ENCODE assay signal across 11 mouse cellular contexts in the genomic region with DNA sequence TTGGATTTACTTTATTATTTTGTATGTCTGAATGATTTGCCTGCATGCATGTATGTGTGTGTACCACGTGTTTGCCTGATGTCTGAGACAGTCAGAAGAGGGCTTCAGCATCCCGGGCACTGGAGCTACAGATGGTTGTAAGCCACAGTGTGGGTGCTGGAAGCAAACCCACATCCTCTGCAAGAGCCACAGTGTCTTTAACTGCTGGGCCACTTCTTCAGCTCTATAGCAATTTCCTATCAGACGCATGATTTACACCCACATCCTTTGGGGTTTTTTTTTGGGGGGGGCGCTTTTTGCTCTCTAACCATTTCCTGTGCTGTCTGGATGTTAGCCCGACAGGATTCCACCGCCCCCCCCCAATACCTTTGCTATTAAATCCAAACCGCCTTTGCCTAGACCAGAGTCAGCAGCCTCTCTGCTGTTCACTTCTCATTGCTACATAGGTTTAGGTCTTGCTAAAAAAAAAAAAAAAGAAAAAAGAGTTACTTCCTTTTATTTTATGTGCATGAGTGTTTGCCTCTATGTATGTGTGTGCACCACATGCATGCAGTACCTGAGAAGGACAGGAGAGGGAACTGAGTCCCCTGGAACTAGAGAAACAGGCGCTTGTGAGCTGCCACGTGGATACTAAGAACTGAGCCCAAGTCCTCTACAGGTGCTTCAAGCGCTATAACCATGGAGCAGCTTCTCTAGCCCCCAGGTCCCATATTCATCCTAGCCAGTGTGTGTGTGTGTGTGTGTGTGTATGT. TPM values are rescaled to one million over a fixed set of nuclear protein-coding genes. Genes with fewer than 3 reads are reported as not detected.
DNase-seq lines count a peak whose midpoint lies in the region.
"Had no signal": no experiment of that assay in that cellular context is flagged by ENCODE, and none has a peak within 500 bp of the region (broad histone marks: within the 10 kb centered on the region; RNA-seq: fewer than 3 reads in every experiment).

No protein-coding gene starts in this region.

- intact Hi-C loops in left cerebral cortex, postnatal 10 days (cut with DNase I): no loop called here

- DNase-seq in 416B (ENCODE audit: low read depth) (peak; percentile 96), A20 (ENCODE audit: low read depth, low spot score) (peak; percentile 62)
- peak; percentile 24 for DNase-seq in c-Kit-positive CD71-positive TER-119-positive erythroid progenitor cells, embryonic 14.5 days (ENCODE audit: low spot score)
- peak; percentile 65 to 78 for DNase-seq in natural killer cell, adult 2 months (ENCODE audit: low spot score in 2 of 2)
- no peak for DNase-seq in left cerebral cortex, postnatal 10 days (ENCODE audit: extremely low spot score in 1 of 2, low spot score in 2 of 2)
- no peak for DNase-seq in ovary, postnatal 14 days (ENCODE audit: low spot score)
- DNase-seq in lung, postnatal 4 days: no peak
- DNase-seq: adrenal gland, postnatal 25 days; cerebellum, adult 11-12 months; kidney, postnatal 36 days; lung, embryonic 14.5 days had no signal

RNA-seq across cellular contexts. Expression of a gene that starts 34.6 kb away (rescaled TPM):
- 1 to 10 TPM; 1.3 to 1.7 TPM for total RNA-seq in left cerebral cortex, postnatal 10 days (2021)
- total RNA-seq: adrenal gland, postnatal 25 days had no signal

Comparison
In these comparisons a context has a peak if more than half of its experiments do, and no peak if none do; other contexts are left out.
1. DNase-seq: peak in 416B (single experiment), A20 (single experiment), c-Kit-positive CD71-positive TER-119-positive erythroid progenitor cells, embryonic 14.5 days (single experiment) and natural killer cell, adult 2 months (2 of 2); none in left cerebral cortex, postnatal 10 days (0 of 2), ovary, postnatal 14 days (single experiment) and lung, postnatal 4 days (0 of 2).